Mouse (Mus musculus) cerebellum, adult 2 months (tissue): Measurements from ENCODE around the gene Pdcd2l. TPM values are rescaled to one million over a fixed set of nuclear protein-coding genes. Genes with fewer than 3 reads are reported as not detected.
A peak's percentile ranks its signal among the peaks of the same experiment; 100 is the strongest.

Experiments
- DNase-seq, 2 experiments: peaks; one replicate each; pipeline ENCODE4 v3.0.0; 2021
- H3K27ac ChIP-seq: fragments of 200-500 bp; 2 replicates; pipeline ENCODE4 v1.5.1; 2012; ENCODE audit warnings: low read length, control low read depth, inconsistent platforms; ENCODE audit not compliant: insufficient read depth
- H3K27me3 ChIP-seq: fragments of 200-500 bp; 2 replicates; pipeline ENCODE4 v1.6.1; 2012; ENCODE audit warnings: inconsistent platforms, mild to moderate bottlenecking, low read length, moderate library complexity; ENCODE audit not compliant: control insufficient read depth, insufficient read depth
- H3K4me1 ChIP-seq: fragments of 200-500 bp; 2 replicates; pipeline ENCODE4 v1.6.1; 2011; ENCODE audit warnings: low read length; ENCODE audit not compliant: control insufficient read depth, insufficient read depth
- H3K4me3 ChIP-seq: fragments of 200-500 bp; replicated peaks from 2 replicates; pipeline ENCODE3; 2011; ENCODE audit warnings: mild to moderate bottlenecking, low read depth, low read length, control low read depth; ENCODE audit not compliant: insufficient read depth
- CTCF ChIP-seq: fragments of 200-500 bp; IDR thresholded peaks from 2 replicates; pipeline ENCODE4 v1.5.1; 2011; ENCODE audit warnings: low read depth, mild to moderate bottlenecking, control low read depth, low read length, moderate library complexity, borderline replicate concordance; ENCODE audit not compliant: insufficient read depth
- POLR2A ChIP-seq: fragments of 200-500 bp; IDR thresholded peaks from 2 replicates; pipeline ENCODE4 v1.6.1; 2011; ENCODE audit warnings: low read length, control low read depth, borderline replicate concordance; ENCODE audit not compliant: insufficient read depth
- WGBS: fragments of 180-500 bp; shearing (Covaris S2); methylation state at CpG from one replicate; pipeline ENCODE4 v1.1.7; 2018; 5-methylcytosine and 5-hydroxymethylcytosine counted together
- polyA plus RNA-seq: library from polyadenylated mRNA; depleted of rRNA; stranded (reverse); fragments of >200 nt; gene quantifications from 2 replicates; pipeline ENCODE4 v1.2.3, GENCODE M21; 2012

Gene Pdcd2l
- polyA plus RNA-seq, 1 experiment = 40.0 TPM

DNA sequence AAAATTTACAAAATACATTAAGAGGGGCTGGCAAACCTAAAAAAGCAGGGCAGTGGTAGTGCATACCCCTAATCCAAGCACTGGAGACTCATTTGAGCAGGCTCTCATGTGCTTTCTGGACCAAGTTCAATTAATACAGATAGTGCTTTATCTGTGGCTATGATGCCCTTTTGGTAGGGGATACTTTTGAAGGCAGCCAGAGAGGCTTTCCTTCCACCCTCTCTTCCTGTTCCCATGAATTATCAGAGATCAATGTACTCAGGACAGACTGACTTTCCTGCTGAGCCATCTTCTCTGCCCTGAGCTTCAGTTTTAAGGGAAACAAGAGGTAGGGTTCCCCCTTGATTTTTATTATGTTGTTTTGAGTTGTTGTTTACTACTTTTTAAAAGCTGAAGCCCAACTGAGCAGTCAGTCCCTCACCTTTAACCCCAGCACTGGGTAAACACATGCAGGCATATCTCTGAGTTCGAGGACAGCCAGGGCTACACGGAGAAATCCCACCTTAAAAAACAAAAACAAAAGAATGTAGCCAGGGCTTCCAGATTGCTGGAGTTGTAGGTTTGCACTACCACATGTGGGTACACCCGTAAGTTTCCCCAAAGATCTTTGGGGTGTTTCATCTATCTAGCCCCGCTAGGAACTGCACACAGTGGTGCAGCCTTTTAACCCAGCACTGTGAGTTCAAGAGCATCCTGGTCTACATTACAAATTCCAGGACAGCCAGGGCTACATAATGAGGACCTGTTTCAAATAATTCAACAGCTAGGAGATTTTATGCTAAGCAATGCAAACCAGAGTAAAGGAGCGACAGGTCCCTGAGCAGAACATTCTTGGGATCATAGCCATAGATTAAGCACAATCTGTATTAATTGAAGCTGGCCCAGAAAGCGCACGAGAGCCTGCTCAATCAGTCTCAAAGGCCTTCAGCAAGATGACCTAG lies 36.6 kb upstream of the Pdcd2l start:
- H3K4me3 ChIP-seq = peak overlapping the region; percentile 65
- DNase-seq = no peak
- no peaks in the 10 kb centered on the region for H3K27me3 ChIP-seq
- no peak for TF ChIP-seq POLR2A
- TF ChIP-seq CTCF = no peak
- H3K4me1 ChIP-seq = peaks cover 7% of the 10 kb centered on the region
- H3K27ac ChIP-seq = peak overlapping the region; percentile 93
- WGBS = 51% methylated on average over 7 of the region's 7 CpGs

DNA sequence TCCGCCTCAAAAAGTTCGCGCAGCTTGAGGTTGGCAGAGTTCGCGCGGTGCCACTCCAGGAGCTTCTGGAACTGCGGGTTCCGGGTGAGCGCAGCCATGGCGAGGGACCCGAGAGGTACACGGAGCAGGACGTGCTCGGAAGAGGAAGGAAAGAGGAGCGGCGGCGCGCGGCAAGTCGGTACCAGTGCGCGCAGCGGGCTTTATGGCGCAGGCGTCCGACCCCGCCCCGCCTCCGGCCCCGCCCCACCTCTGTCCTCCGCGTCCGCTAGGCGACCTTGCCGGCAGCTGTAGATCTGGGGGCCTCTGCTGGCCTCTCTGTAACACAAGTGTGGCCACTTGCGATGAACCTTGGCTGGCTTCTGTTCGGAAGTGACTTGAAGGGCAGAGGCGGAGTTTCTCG lies 33.7 kb upstream of the Pdcd2l start, which contains the start of gene Gpi1:
Gene Gpi1 (minus strand): TSS at position 221 of the 400 bp plus-strand sequence.
- Histone ChIP-seq H3K4me3 (peak within 1 kb of the TSS; percentile 97), H3K27ac (peak within 1 kb of the TSS; percentile 66), H3K4me1 (peaks cover 25% of the 10 kb centered on the region), H3K27me3 (no peaks in the 10 kb centered on the region)
- TF ChIP-seq POLR2A (peak; percentile 67), CTCF (no peak; the same call in 1 of the 2 replicates)
- WGBS = under 1% methylated on average over 38 of the region's 39 CpGs
- peak; percentile 82 to 84 for DNase-seq

DNA sequence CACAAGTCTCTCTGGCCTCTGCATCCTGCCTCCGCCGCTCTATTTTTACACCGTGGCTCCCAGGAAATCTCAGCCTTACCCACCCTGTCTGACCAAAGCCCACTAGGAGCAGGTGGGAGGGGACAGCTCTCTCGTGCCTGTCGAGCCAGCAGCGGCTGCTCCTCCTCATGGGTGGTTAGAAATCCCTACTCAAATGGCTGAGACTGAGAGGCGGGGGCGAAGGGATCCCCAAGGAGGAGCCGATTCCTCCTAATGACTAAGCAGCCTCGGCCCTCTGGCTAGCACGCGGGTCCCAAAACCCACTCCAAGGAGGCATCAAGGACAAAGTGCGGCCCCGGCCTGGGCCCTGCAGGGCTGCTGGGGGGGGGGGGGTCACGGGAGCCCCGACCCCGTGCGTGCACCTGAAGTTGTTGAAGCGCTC lies 33.2 kb upstream of the Pdcd2l start:
- Histone ChIP-seq H3K4me3 (peak overlapping the region; percentile 97), H3K4me1 (peaks cover 25% of the 10 kb centered on the region), H3K27me3 (no peaks in the 10 kb centered on the region), H3K27ac (peak overlapping the region; percentile 54)
- TF ChIP-seq CTCF (no peak), POLR2A (no peak)
- peak; percentile 60 to 69 for DNase-seq
- WGBS = 0% methylated on average over 19 of the region's 19 CpGs

- peak overlapping the region; percentile 97 for H3K4me3 ChIP-seq
- peaks cover 27% of the 10 kb centered on the region for H3K4me1 ChIP-seq
- H3K27me3 ChIP-seq = no peaks in the 10 kb centered on the region
- DNase-seq = no peak
- TF ChIP-seq POLR2A (no peak), CTCF (no peak)
- H3K27ac ChIP-seq = peak overlapping the region; percentile 54
- WGBS = 7% methylated on average over 5 of the region's 5 CpGs
These were observed 32.7 kb upstream of the Pdcd2l start for GRCm38 (mm10) chr7:34229153-34229552.

GRCm38 (mm10) chr7:34228641-34229040 lies 32.2 kb upstream of the Pdcd2l start:
- H3K4me1 ChIP-seq = peaks cover 27% of the 10 kb centered on the region
- H3K27ac ChIP-seq = no peak overlapping the region
- peak in 1 of 2 experiments; percentile 63 for DNase-seq
- TF ChIP-seq CTCF = no peak
- no peak for TF ChIP-seq POLR2A
- 10% methylated on average over 7 of the region's 9 CpGs for WGBS
- H3K27me3 ChIP-seq = no peaks in the 10 kb centered on the region
- H3K4me3 ChIP-seq = peak overlapping the region; percentile 51

- 83% methylated on average over 12 of the region's 12 CpGs for WGBS
- TF ChIP-seq POLR2A = no peak
- H3K4me1 ChIP-seq = peaks cover 30% of the 10 kb centered on the region
- H3K27ac ChIP-seq = no peak overlapping the region
- DNase-seq = no peak
- H3K27me3 ChIP-seq = no peaks in the 10 kb centered on the region
- no peak overlapping the region for H3K4me3 ChIP-seq
These were observed 30.4 kb upstream of the Pdcd2l start for GRCm38 (mm10) chr7:34226846-34227245.

DNA sequence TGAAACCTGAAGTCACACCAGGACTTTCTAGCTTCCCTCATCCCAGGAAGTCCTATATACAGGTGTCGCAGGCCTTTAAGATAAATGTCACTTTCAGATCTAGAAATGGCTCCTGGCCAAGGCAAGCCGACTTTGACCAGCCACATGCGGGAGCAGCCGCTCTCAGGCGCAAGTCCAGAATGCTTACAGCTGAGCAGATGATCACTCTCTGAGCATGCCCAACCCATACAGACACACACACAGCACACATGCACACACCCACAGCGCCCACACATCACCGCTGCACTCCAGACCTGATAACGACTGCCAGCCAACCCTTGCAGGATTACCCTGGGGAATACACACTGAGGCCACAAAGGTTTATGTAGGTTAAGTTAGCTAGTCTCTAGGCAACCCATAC lies 29.6 kb upstream of the Pdcd2l start:
- TF ChIP-seq CTCF (no peak), POLR2A (no peak)
- Histone ChIP-seq H3K27me3 (no peaks in the 10 kb centered on the region), H3K27ac (no peak overlapping the region), H3K4me1 (peaks cover 31% of the 10 kb centered on the region), H3K4me3 (no peak overlapping the region)
- whole genome bisulfite sequencing = 18% methylated on average over 8 of the region's 8 CpGs
- DNase-seq = peak in 1 of 2 experiments; percentile 48

- H3K27me3 ChIP-seq = no peaks in the 10 kb centered on the region
- peaks cover 31% of the 10 kb centered on the region for H3K4me1 ChIP-seq
- DNase-seq = peak in 1 of 2 experiments; percentile 30
- TF ChIP-seq POLR2A (no peak), CTCF (no peak)
- H3K27ac ChIP-seq = no peak overlapping the region
- no peak overlapping the region for H3K4me3 ChIP-seq
- 42% methylated on average over 6 of the region's 6 CpGs for WGBS
These were observed 27.8 kb upstream of the Pdcd2l start for GRCm38 (mm10) chr7:34224308-34224707.
